Mouse (Mus musculus): Measurements from ENCODE around the gene Idua. TPM values are rescaled to one million over a fixed set of nuclear protein-coding genes. Genes with fewer than 3 reads are reported as not detected.

Idua gene
- total RNA-seq, 1 experiment = 3.7 TPM

DNA sequence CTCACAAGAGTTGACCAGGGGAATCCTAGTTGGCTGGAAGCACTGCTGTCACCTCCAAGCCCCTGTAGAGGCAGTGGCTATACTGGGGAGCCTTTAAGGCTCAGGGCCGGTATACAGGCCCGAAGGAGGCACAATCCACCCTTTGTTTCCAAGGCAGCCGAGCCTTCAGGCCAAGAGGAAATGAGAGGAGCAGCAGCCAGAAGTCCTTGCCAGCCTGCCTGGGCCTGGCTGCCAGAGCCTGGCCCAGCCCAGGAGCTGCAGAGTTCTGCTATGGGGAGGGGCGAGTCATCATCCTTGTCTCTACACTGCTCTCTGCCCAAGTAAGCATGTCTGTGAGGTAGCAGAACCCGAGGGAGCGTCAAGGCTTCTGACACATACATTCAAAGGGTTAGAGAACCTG is 54.0 kb downstream of the Idua start:
- no peak overlapping the region for H3K4me3 ChIP-seq (ENCODE audit: insufficient read depth in 1 of 2, low read depth in 1 of 2, low read length in 2 of 2, poor library complexity in 1 of 2, severe bottlenecking in 1 of 2)
- TF ChIP-seq MAFK (IDR thresholded peaks at IDR 0.05; ENCODE audit: insufficient read depth, low read depth, low read length) = no peak
- no peak for TF ChIP-seq HCFC1 (IDR thresholded peaks at IDR 0.05; ENCODE audit: borderline replicate concordance, insufficient read depth, low read length)
- no peak for TF ChIP-seq CHD2 (IDR thresholded peaks at IDR 0.05; ENCODE audit: low read depth, low read length)
- no peak for TF ChIP-seq ZNF384 (IDR thresholded peaks at IDR 0.05; ENCODE audit: low read depth, low read length)
- no peak for TF ChIP-seq ZC3H11A (IDR thresholded peaks at IDR 0.05; ENCODE audit: borderline replicate concordance, low read depth, low read length)
- no peak for DNase-seq (ENCODE audit: low read depth, low spot score)
- H3K9ac ChIP-seq (ENCODE audit: insufficient read depth, low read depth, low read length, poor library complexity, severe bottlenecking) = no peak overlapping the region
- H3K9me3 ChIP-seq (ENCODE audit: control insufficient read depth, insufficient read depth, low read depth, low read length) = no peaks in the 10 kb centered on the region
- no peak overlapping the region for H3K27ac ChIP-seq (ENCODE audit: insufficient read depth, low read depth, low read length, poor library complexity, severe bottlenecking)
- H3K36me3 ChIP-seq (ENCODE audit: control insufficient read depth, insufficient read depth, low read length, poor library complexity, severe bottlenecking) = no peaks in the 10 kb centered on the region
- H3K4me1 ChIP-seq (ENCODE audit: control insufficient read depth in 2 of 2, insufficient read depth in 2 of 2, low read length in 2 of 2, poor library complexity in 1 of 2) = peaks cover 0 to 2% of the 10 kb centered on the region in 2 experiments; a peak in 1 of 4 replicates
- in situ Hi-C loops (cut with MboI; ENCODE audit: low sequenced_read_pairs in 2 of 2, unreplicated experiment in 2 of 2) = no loop called here

DNA sequence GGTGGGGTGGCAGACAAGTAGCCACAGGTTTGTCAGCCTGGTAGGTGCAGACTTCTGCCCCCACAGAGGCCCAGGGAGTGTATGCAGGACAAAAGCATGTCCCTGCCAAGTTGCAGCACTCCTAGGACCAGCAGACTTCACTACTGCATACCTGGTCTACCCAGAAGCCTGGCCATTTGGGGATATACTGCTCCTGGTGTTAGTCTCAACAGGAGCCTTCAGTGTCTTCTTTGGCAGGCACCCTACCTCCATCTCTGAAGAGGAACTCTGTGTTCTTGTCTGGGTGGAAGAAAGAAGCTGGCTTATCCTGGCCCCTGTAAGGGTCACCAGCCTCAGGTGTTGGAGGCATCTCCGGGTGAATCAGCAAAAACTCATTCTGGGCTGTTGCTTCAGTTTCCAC is 55.8 kb downstream of the Idua start:
- no peak for TF ChIP-seq ZNF384 (IDR thresholded peaks at IDR 0.05; ENCODE audit: low read depth, low read length)
- TF ChIP-seq HCFC1 (IDR thresholded peaks at IDR 0.05; ENCODE audit: borderline replicate concordance, insufficient read depth, low read length) = no peak
- TF ChIP-seq CHD2 (IDR thresholded peaks at IDR 0.05; ENCODE audit: low read depth, low read length) = no peak
- no peak for TF ChIP-seq MAFK (IDR thresholded peaks at IDR 0.05; ENCODE audit: insufficient read depth, low read depth, low read length)
- TF ChIP-seq ZC3H11A (IDR thresholded peaks at IDR 0.05; ENCODE audit: borderline replicate concordance, low read depth, low read length) = no peak
- H3K4me3 ChIP-seq (ENCODE audit: insufficient read depth in 1 of 2, low read depth in 1 of 2, low read length in 2 of 2, poor library complexity in 1 of 2, severe bottlenecking in 1 of 2) = no peak overlapping the region
- H3K9me3 ChIP-seq (ENCODE audit: control insufficient read depth, insufficient read depth, low read depth, low read length) = no peaks in the 10 kb centered on the region
- in situ Hi-C loops (cut with MboI; ENCODE audit: low sequenced_read_pairs in 2 of 2, unreplicated experiment in 2 of 2) = no loop called here
- H3K9ac ChIP-seq (ENCODE audit: insufficient read depth, low read depth, low read length, poor library complexity, severe bottlenecking) = no peak overlapping the region
- no peaks in the 10 kb centered on the region for H3K4me1 ChIP-seq (ENCODE audit: control insufficient read depth in 2 of 2, insufficient read depth in 2 of 2, low read length in 2 of 2, poor library complexity in 1 of 2)
- no peak overlapping the region for H3K27ac ChIP-seq (ENCODE audit: insufficient read depth, low read depth, low read length, poor library complexity, severe bottlenecking)
- H3K36me3 ChIP-seq (ENCODE audit: control insufficient read depth, insufficient read depth, low read length, poor library complexity, severe bottlenecking) = no peaks in the 10 kb centered on the region
- DNase-seq (ENCODE audit: low read depth, low spot score) = no peak

DNA sequence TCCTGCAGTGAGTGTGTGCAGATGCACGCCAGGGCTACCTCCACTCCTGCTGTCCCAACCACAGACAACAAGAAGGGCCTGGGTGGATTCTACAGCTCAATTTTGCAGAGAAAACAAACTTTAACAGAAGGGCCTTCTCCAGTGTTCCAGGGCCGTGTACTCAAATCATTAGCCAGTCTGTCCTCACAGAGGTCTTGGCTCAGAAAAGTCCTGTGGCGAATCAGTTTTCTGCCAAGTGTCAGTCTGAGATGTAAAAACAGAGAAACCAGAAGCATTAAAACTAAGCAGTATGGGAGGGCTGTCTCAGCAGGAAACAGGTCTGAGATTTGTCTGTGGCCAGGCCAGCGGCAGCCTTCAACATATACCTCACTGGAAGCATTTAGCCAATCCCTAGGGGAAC is 57.9 kb downstream of the Idua start:
- Histone ChIP-seq H3K4me1 (ENCODE audit: control insufficient read depth in 2 of 2, insufficient read depth in 2 of 2, low read length in 2 of 2, poor library complexity in 1 of 2) (no peaks in the 10 kb centered on the region), H3K27ac (ENCODE audit: insufficient read depth, low read depth, low read length, poor library complexity, severe bottlenecking) (no peak overlapping the region), H3K4me3 (ENCODE audit: insufficient read depth in 1 of 2, low read depth in 1 of 2, low read length in 2 of 2, poor library complexity in 1 of 2, severe bottlenecking in 1 of 2) (no peak overlapping the region), H3K36me3 (ENCODE audit: control insufficient read depth, insufficient read depth, low read length, poor library complexity, severe bottlenecking) (no peaks in the 10 kb centered on the region), H3K9ac (ENCODE audit: insufficient read depth, low read depth, low read length, poor library complexity, severe bottlenecking) (no peak overlapping the region), H3K9me3 (ENCODE audit: control insufficient read depth, insufficient read depth, low read depth, low read length) (no peaks in the 10 kb centered on the region)
- DNase-seq (ENCODE audit: low read depth, low spot score) = no peak
- TF ChIP-seq CHD2 (IDR thresholded peaks at IDR 0.05; ENCODE audit: low read depth, low read length) = no peak
- TF ChIP-seq HCFC1 (IDR thresholded peaks at IDR 0.05; ENCODE audit: borderline replicate concordance, insufficient read depth, low read length) = no peak
- no peak for TF ChIP-seq ZNF384 (IDR thresholded peaks at IDR 0.05; ENCODE audit: low read depth, low read length)
- TF ChIP-seq ZC3H11A (IDR thresholded peaks at IDR 0.05; ENCODE audit: borderline replicate concordance, low read depth, low read length) = no peak
- TF ChIP-seq MAFK (IDR thresholded peaks at IDR 0.05; ENCODE audit: insufficient read depth, low read depth, low read length) = no peak
- in situ Hi-C loops (cut with MboI; ENCODE audit: low sequenced_read_pairs in 2 of 2, unreplicated experiment in 2 of 2) = no loop called here

DNA sequence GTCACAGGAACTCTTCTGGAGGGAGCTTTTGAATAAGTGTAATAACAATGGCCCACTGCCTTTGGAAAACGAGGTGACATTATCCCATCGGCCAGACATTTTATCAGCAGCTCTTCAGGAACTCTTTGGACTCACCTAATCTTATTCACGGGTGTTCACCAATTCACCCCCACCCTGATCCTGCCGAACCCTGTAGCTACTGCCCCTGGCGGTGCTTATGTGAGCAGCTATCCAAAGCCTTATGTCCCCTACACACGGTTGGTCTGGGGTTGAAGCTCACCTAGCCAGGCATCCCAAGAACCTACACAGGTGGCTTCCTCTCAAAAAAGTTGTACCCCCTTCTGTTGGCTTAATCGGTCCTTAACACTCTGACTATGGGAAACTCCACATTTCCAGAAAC is 59.6 kb downstream of the Idua start:
- Histone ChIP-seq H3K9me3 (ENCODE audit: control insufficient read depth, insufficient read depth, low read depth, low read length) (no peaks in the 10 kb centered on the region), H3K9ac (ENCODE audit: insufficient read depth, low read depth, low read length, poor library complexity, severe bottlenecking) (no peak overlapping the region), H3K27ac (ENCODE audit: insufficient read depth, low read depth, low read length, poor library complexity, severe bottlenecking) (no peak overlapping the region), H3K36me3 (ENCODE audit: control insufficient read depth, insufficient read depth, low read length, poor library complexity, severe bottlenecking) (no peaks in the 10 kb centered on the region), H3K4me1 (ENCODE audit: control insufficient read depth in 2 of 2, insufficient read depth in 2 of 2, low read length in 2 of 2, poor library complexity in 1 of 2) (no peaks in the 10 kb centered on the region), H3K4me3 (ENCODE audit: insufficient read depth in 1 of 2, low read depth in 1 of 2, low read length in 2 of 2, poor library complexity in 1 of 2, severe bottlenecking in 1 of 2) (no peak overlapping the region)
- no peak for DNase-seq (ENCODE audit: low read depth, low spot score)
- in situ Hi-C loops (cut with MboI; ENCODE audit: low sequenced_read_pairs in 2 of 2, unreplicated experiment in 2 of 2) = no loop called here
- TF ChIP-seq ZC3H11A (IDR thresholded peaks at IDR 0.05; ENCODE audit: borderline replicate concordance, low read depth, low read length) = no peak
- no peak for TF ChIP-seq MAFK (IDR thresholded peaks at IDR 0.05; ENCODE audit: insufficient read depth, low read depth, low read length)
- TF ChIP-seq HCFC1 (IDR thresholded peaks at IDR 0.05; ENCODE audit: borderline replicate concordance, insufficient read depth, low read length) = no peak
- no peak for TF ChIP-seq CHD2 (IDR thresholded peaks at IDR 0.05; ENCODE audit: low read depth, low read length)
- no peak for TF ChIP-seq ZNF384 (IDR thresholded peaks at IDR 0.05; ENCODE audit: low read depth, low read length)

DNA sequence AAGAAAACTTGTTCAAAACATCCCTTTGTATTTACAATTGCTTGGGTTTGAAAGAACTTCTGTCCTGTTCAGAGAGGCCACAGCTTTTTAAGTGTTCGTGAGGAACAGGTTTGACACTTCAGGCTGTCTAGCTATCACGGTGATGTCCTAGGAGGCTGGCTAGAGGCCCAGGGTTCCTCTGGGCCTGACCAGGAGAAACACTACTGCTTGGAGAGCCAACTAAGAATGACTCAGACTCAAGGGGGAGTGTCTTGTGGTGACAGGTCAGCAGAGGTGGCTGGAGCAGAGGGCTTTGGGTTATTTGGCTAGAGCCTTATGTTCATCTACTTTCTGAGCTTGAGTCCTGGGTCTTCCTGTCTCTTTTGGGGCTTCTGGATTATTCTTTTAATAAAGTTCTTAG is 63.9 kb downstream of the Idua start:
- Histone ChIP-seq H3K9ac (ENCODE audit: insufficient read depth, low read depth, low read length, poor library complexity, severe bottlenecking) (no peak overlapping the region), H3K9me3 (ENCODE audit: control insufficient read depth, insufficient read depth, low read depth, low read length) (no peaks in the 10 kb centered on the region), H3K27ac (ENCODE audit: insufficient read depth, low read depth, low read length, poor library complexity, severe bottlenecking) (no peak overlapping the region), H3K4me1 (ENCODE audit: control insufficient read depth in 2 of 2, insufficient read depth in 2 of 2, low read length in 2 of 2, poor library complexity in 1 of 2) (no peaks in the 10 kb centered on the region), H3K4me3 (ENCODE audit: insufficient read depth in 1 of 2, low read depth in 1 of 2, low read length in 2 of 2, poor library complexity in 1 of 2, severe bottlenecking in 1 of 2) (no peak overlapping the region), H3K36me3 (ENCODE audit: control insufficient read depth, insufficient read depth, low read length, poor library complexity, severe bottlenecking) (no peaks in the 10 kb centered on the region)
- TF ChIP-seq HCFC1 (IDR thresholded peaks at IDR 0.05; ENCODE audit: borderline replicate concordance, insufficient read depth, low read length) (no peak), CHD2 (IDR thresholded peaks at IDR 0.05; ENCODE audit: low read depth, low read length) (no peak), ZNF384 (IDR thresholded peaks at IDR 0.05; ENCODE audit: low read depth, low read length) (no peak), ZC3H11A (IDR thresholded peaks at IDR 0.05; ENCODE audit: borderline replicate concordance, low read depth, low read length) (no peak)
- no peak for DNase-seq (ENCODE audit: low read depth, low spot score)
- in situ Hi-C loops (cut with MboI; ENCODE audit: low sequenced_read_pairs in 2 of 2, unreplicated experiment in 2 of 2) = no loop called here

Data from ES-E14 (cell line).